ENCODE assay signal across 27 mouse cellular contexts in the genomic region with DNA sequence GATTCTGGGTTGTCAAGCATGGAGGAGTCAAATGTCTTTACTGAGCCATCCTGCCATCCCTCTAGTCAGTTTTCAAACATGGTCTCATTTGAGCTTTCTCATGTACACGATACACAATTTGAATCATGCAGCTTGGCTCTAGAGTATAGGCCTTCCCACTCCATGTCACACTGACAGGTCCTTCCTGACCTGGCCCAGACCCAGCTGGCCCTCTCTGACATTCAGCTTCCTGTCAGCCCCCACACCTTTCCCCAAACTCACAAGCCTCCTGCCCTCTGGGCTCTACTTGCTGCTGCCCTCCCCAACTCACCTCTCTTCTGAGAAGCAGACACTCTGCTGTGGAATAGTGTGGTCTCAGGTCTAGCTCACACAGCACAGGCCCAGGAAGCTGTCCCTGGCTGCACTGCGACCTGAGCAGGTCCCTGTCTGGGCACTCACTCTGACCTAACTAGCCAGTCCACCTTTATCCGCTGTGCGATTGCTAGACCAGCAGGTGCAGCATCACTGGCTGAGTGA. TPM values are rescaled to one million over a fixed set of nuclear protein-coding genes. Genes with fewer than 3 reads are reported as not detected.
DNase-seq lines count a peak whose midpoint lies in the region; ATAC-seq and TF ChIP-seq lines count a peak whose summit lies in the region.
"Had no signal": no experiment of that assay in that cellular context is flagged by ENCODE, and none has a peak within 500 bp of the region (broad histone marks: within the 10 kb centered on the region; RNA-seq: fewer than 3 reads in every experiment).

No protein-coding gene starts in this region.

- H3K36me3 ChIP-seq in heart, embryonic 12.5 days, result peaks cover 98% of the 10 kb centered on the region
- peaks cover 96% of the 10 kb centered on the region for H3K36me3 ChIP-seq in megakaryocyte, embryonic 14.5 days (replicated peaks; ENCODE audit: low read length)

- no peaks in the 10 kb centered on the region for H3K9me3 ChIP-seq in heart, embryonic 12.5 days (replicated peaks)
- H3K9me3 ChIP-seq in megakaryocyte, embryonic 14.5 days, result no peaks in the 10 kb centered on the region
- H3K9me3 ChIP-seq: hindbrain, embryonic 15.5 days; limb, embryonic 13.5 days; liver, embryonic 13.5 days; midbrain, embryonic 12.5 days; neural tube, embryonic 12.5 days had no signal

- peak overlapping the region; percentile 98 for H3K27ac ChIP-seq in gastrocnemius, adult 2 months
- H3K27ac ChIP-seq in heart, embryonic 12.5 days (ENCODE audit: poor library complexity, severe bottlenecking), result peak overlapping the region; percentile 97
- H3K27ac ChIP-seq: hindbrain, embryonic 15.5 days; limb, embryonic 13.5 days; liver, embryonic 13.5 days; midbrain, embryonic 12.5 days; neural tube, embryonic 12.5 days had no signal

- no peak overlapping the region for H3K4me2 ChIP-seq in heart, embryonic 12.5 days
- H3K4me2 ChIP-seq: hindbrain, embryonic 15.5 days; limb, embryonic 13.5 days; liver, embryonic 13.5 days; midbrain, embryonic 12.5 days; neural tube, embryonic 12.5 days had no signal

- no peak for TF ChIP-seq CTCF in gastrocnemius, adult 2 months (IDR thresholded peaks at IDR 0.05)

- ATAC-seq in heart, embryonic 12.5 days (ENCODE audit: insufficient number of reproducible peaks, low FRiP score), result 0 out of 2 replicates have a peak, but pooled peaks have one; percentile 9
- ATAC-seq in megakaryocyte, adult 5-6 weeks (ENCODE audit: poor library complexity, severe bottlenecking), result no peak
- peak; percentile 44 to 55 for ATAC-seq in hematopoietic stem cell, adult 5-6 weeks (replicated peaks in 1 of 2; ENCODE audit: insufficient read depth in 1 of 2, low FRiP score in 2 of 2, low TSS enrichment in 1 of 2, low read depth in 1 of 2, poor library complexity in 2 of 2, severe bottlenecking in 2 of 2)
- ATAC-seq: forebrain, postnatal 0 days had no signal

- H3K4me1 ChIP-seq in heart, embryonic 12.5 days (replicated peaks), result peaks cover 46% of the 10 kb centered on the region
- peaks cover 54% of the 10 kb centered on the region for H3K4me1 ChIP-seq in megakaryocyte, embryonic 14.5 days
- H3K4me1 ChIP-seq: limb, embryonic 13.5 days; midbrain, embryonic 12.5 days; neural tube, embryonic 12.5 days had no signal

- DNase-seq in gastrocnemius, adult 2 months, result no peak
- no peak for DNase-seq in gastrocnemius, adult 8-10 months (ENCODE audit: low spot score in 2 of 2)
- DNase-seq in heart, postnatal 25 days (ENCODE audit: low spot score), result no peak
- DNase-seq in adipocyte (ENCODE audit: low spot score), result no peak
- DNase-seq: adrenal gland, postnatal 10 days; cerebellum, adult 11-12 months; cerebellum, postnatal 10 days; forebrain, postnatal 0 days; gastrocnemius, postnatal 25 days; kidney, adult 18-20 months; liver, embryonic 13.5 days; lung, adult 18-20 months; lung, postnatal 14 days; right cerebral cortex, adult 18-20 months; spleen, adult 18-20 months; thymus, postnatal 14 days had no signal

- intact Hi-C loops in gastrocnemius, adult 2 months (cut with DNase I), result loop anchor here (2.0 kb wide), 1 partner anchor 27 kb away; a partner anchor contains a TSS
- intact Hi-C loops in heart, postnatal 25 days (cut with DNase I), result no loop called here

- peak overlapping the region; percentile 26; the same call in 1 of the 2 replicates for H3K9ac ChIP-seq in heart, embryonic 12.5 days
- H3K9ac ChIP-seq: forebrain, postnatal 0 days; hindbrain, embryonic 15.5 days; limb, embryonic 13.5 days; liver, embryonic 13.5 days; midbrain, embryonic 12.5 days; neural tube, embryonic 12.5 days had no signal

- H3K27me3 ChIP-seq in heart, embryonic 12.5 days (replicated peaks), result no peaks in the 10 kb centered on the region
- H3K27me3 ChIP-seq in megakaryocyte, embryonic 14.5 days (replicated peaks), result no peaks in the 10 kb centered on the region
- H3K27me3 ChIP-seq: CH12.LX; hindbrain, embryonic 15.5 days; limb, embryonic 13.5 days; liver, embryonic 13.5 days; midbrain, embryonic 12.5 days; neural tube, embryonic 12.5 days had no signal

- 77% methylated on average over 4 of the region's 4 CpGs for WGBS in heart, embryonic 12.5 days

- H3K4me3 ChIP-seq in gastrocnemius, adult 2 months, result peak overlapping the region; percentile 1
- H3K4me3 ChIP-seq in heart, embryonic 12.5 days, result no peak overlapping the region
- peak overlapping the region; percentile 17 for H3K4me3 ChIP-seq in megakaryocyte, embryonic 14.5 days (replicated peaks)
- H3K4me3 ChIP-seq: erythroblast, embryonic 14.5 days; hindbrain, embryonic 15.5 days; limb, embryonic 13.5 days; liver, embryonic 13.5 days; midbrain, embryonic 12.5 days; myocyte; neural tube, embryonic 12.5 days had no signal

RNA-seq across cellular contexts. Expression of a gene that starts 8.6 kb away (rescaled TPM):
- 100 to 1,000 TPM; 416 to 452 TPM for total RNA-seq in gastrocnemius, adult 2 months (2021)
- total RNA-seq in gastrocnemius, adult 8-10 months (2022), result 100 to 1,000 TPM; 389 to 516 (median 444) TPM
- 121 and 123 TPM in 2 replicates for polyA plus RNA-seq in heart, embryonic 12.5 days (2016; fragmentation: Nextera tagmentation; extraction: Ambion mirVana)
- 100 to 1,000 TPM; 689 to 706 TPM for total RNA-seq in heart, postnatal 25 days (2021)
- 19.0 and 25.4 TPM in 2 replicates for polyA plus RNA-seq in megakaryocyte, embryonic 14.5 days (2012; ENCODE audit: insufficient read depth, low replicate concordance)
- 12.5 and 12.7 TPM in 2 replicates for total RNA-seq in megakaryocyte, adult 5-6 weeks (2015)
- 15.7 and 17.4 TPM in 2 replicates for total RNA-seq in megakaryocyte, adult 5-6 weeks (2017)
- total RNA-seq in hematopoietic stem cell, adult 5-6 weeks (2017), result 27.5 and 29.5 TPM in 2 replicates

RNA-seq across cellular contexts. Expression of a gene that starts 27.1 kb away (rescaled TPM):
- total RNA-seq in gastrocnemius, adult 2 months (2021), result 1 to 10 TPM; 7.3 to 7.7 TPM
- total RNA-seq in gastrocnemius, adult 8-10 months (2022), result 1 to 10 TPM; 5.1 to 9.2 (median 6.7) TPM
- 9.0 and 9.1 TPM in 2 replicates for polyA plus RNA-seq in heart, embryonic 12.5 days (2016; fragmentation: Nextera tagmentation; extraction: Ambion mirVana)
- 10 to 100 TPM; 23.8 to 26.4 TPM for total RNA-seq in heart, postnatal 25 days (2021)
- polyA plus RNA-seq in megakaryocyte, embryonic 14.5 days (2012; ENCODE audit: insufficient read depth, low replicate concordance), result not detected in 2 replicates
- 2.5 and 6.6 TPM in 2 replicates for total RNA-seq in megakaryocyte, adult 5-6 weeks (2015)
- total RNA-seq in megakaryocyte, adult 5-6 weeks (2017), result 11.5 and 15.3 TPM in 2 replicates
- 18.2 and 19.9 TPM in 2 replicates for total RNA-seq in hematopoietic stem cell, adult 5-6 weeks (2017)
- polyA plus RNA-seq: erythroblast, embryonic 14.5 days had no signal

RNA-seq across cellular contexts. Expression of a gene that starts 27.3 kb away (rescaled TPM):
- total RNA-seq in gastrocnemius, adult 2 months (2021), result 1 to 10 TPM; 5.1 to 5.5 TPM
- total RNA-seq in gastrocnemius, adult 8-10 months (2022), result 1 to 10 TPM; 3.6 to 5.1 (median 4.8) TPM
- polyA plus RNA-seq in heart, embryonic 12.5 days (2016; fragmentation: Nextera tagmentation; extraction: Ambion mirVana), result 23.4 and 26.3 TPM in 2 replicates
- total RNA-seq in heart, postnatal 25 days (2021), result 1 to 10 TPM; 6.9 to 8.0 TPM
- 44.2 and 60.2 TPM in 2 replicates for polyA plus RNA-seq in megakaryocyte, embryonic 14.5 days (2012; ENCODE audit: insufficient read depth, low replicate concordance)
- total RNA-seq in megakaryocyte, adult 5-6 weeks (2015), result 47.8 and 52.8 TPM in 2 replicates
- total RNA-seq in megakaryocyte, adult 5-6 weeks (2017), result 61.5 and 72.5 TPM in 2 replicates
- 29.5 and 39.4 TPM in 2 replicates for total RNA-seq in hematopoietic stem cell, adult 5-6 weeks (2017)

RNA-seq across cellular contexts. Expression of a gene that starts 40.7 kb away (rescaled TPM):
- 10 to 100 TPM; 17.1 to 25.9 TPM for total RNA-seq in gastrocnemius, adult 2 months (2021)
- 10 to 100 TPM; 14.7 to 17.0 (median 15.5) TPM for total RNA-seq in gastrocnemius, adult 8-10 months (2022)
- polyA plus RNA-seq in heart, embryonic 12.5 days (2016; fragmentation: Nextera tagmentation; extraction: Ambion mirVana), result 46.9 and 49.6 TPM in 2 replicates
- total RNA-seq in heart, postnatal 25 days (2021), result 10 to 100 TPM; 79.5 to 97.6 TPM
- 11.8 and 14.9 TPM in 2 replicates for polyA plus RNA-seq in megakaryocyte, embryonic 14.5 days (2012; ENCODE audit: insufficient read depth, low replicate concordance)
- total RNA-seq in megakaryocyte, adult 5-6 weeks (2015), result 10.5 TPM in 2 replicates
- total RNA-seq in megakaryocyte, adult 5-6 weeks (2017), result 22.9 and 25.7 TPM in 2 replicates
- total RNA-seq in hematopoietic stem cell, adult 5-6 weeks (2017), result 10.5 and 11.4 TPM in 2 replicates

RNA-seq across cellular contexts. Expression of a gene that starts 44.8 kb away (rescaled TPM):
- 10 to 100 TPM; 17.0 to 21.5 TPM for total RNA-seq in gastrocnemius, adult 2 months (2021)
- 10 to 100 TPM; 19.8 to 21.4 (median 20.5) TPM for total RNA-seq in gastrocnemius, adult 8-10 months (2022)
- 24.6 and 24.9 TPM in 2 replicates for polyA plus RNA-seq in heart, embryonic 12.5 days (2016; fragmentation: Nextera tagmentation; extraction: Ambion mirVana)
- 10 to 100 TPM; 36.4 to 39.3 TPM for total RNA-seq in heart, postnatal 25 days (2021)
- 87.3 and 131 TPM in 2 replicates for polyA plus RNA-seq in megakaryocyte, embryonic 14.5 days (2012; ENCODE audit: insufficient read depth, low replicate concordance)
- 39.4 and 41.4 TPM in 2 replicates for total RNA-seq in megakaryocyte, adult 5-6 weeks (2015)
- total RNA-seq in megakaryocyte, adult 5-6 weeks (2017), result 42.1 and 45.5 TPM in 2 replicates
- total RNA-seq in hematopoietic stem cell, adult 5-6 weeks (2017), result 25.0 and 31.0 TPM in 2 replicates

Comparison
In these comparisons a context has a peak if more than half of its experiments do, and no peak if none do; other contexts are left out.
1. RNA of a gene that starts 8.6 kb away (total RNA-seq): 689 to 706 TPM in heart, postnatal 25 days, 416 to 452 TPM in gastrocnemius, adult 2 months and 389 to 516 TPM in gastrocnemius, adult 8-10 months; 27.5 to 29.5 TPM in hematopoietic stem cell, adult 5-6 weeks and 12.5 to 17.4 TPM in megakaryocyte, adult 5-6 weeks; every median in the first group is over 10 times any median in the second.